In the genomic region with DNA sequence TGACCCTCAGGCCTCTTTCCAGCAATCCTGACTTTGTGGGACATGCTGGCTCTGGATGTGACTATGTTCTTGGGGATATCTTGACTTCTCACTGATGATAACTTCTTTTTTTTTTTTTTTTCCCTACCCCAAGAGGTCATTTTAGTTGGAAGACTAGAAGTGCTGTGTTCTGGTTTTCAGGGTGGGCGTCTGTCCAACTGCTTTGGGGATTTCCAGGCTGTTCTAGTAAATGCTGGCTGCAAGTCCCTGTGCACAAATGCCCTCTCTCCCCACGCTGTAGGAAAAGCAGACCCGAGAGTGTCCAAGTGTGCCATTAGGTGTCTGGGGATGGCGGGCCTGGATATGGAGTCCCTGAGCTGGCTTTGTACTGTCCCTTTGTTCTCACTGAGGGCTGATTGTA, we compare ENCODE assay signal across 16 mouse cellular contexts. TPM values are rescaled to one million over a fixed set of nuclear protein-coding genes. Genes with fewer than 3 reads are reported as not detected.
DNase-seq lines count a peak whose midpoint lies in the region; ATAC-seq and TF ChIP-seq lines count a peak whose summit lies in the region.
"Had no signal": no experiment of that assay in that cellular context is flagged by ENCODE, and none has a peak within 500 bp of the region (broad histone marks: within the 10 kb centered on the region; RNA-seq: fewer than 3 reads in every experiment).

No protein-coding gene starts in this region.

- peaks cover 40% of the 10 kb centered on the region for H3K27me3 ChIP-seq in heart, embryonic 11.5 days (ENCODE audit: control insufficient read depth, insufficient read depth, low read length)
- peaks cover 11% of the 10 kb centered on the region; the same call in 1 of the 2 replicates for H3K27me3 ChIP-seq in lung, postnatal 0 days (replicated peaks; ENCODE audit: insufficient read depth, low read length)
- H3K27me3 ChIP-seq in intestine, embryonic 16.5 days (replicated peaks; ENCODE audit: control insufficient read depth, insufficient read depth, low read length): no peaks in the 10 kb centered on the region; the same call in 1 of the 2 replicates

- no peak overlapping the region for H3K4me2 ChIP-seq in heart, embryonic 11.5 days
- peak overlapping the region; percentile 69; the same call in 1 of the 2 replicates for H3K4me2 ChIP-seq in lung, postnatal 0 days (replicated peaks; ENCODE audit: low read depth, low read length)
- H3K4me2 ChIP-seq in intestine, embryonic 16.5 days (ENCODE audit: low read depth, low read length): 0 out of 2 replicates have a peak overlapping the region, but pooled peaks have one; percentile 17
- H3K4me2 ChIP-seq: hindbrain, embryonic 15.5 days; liver, embryonic 13.5 days; midbrain, embryonic 12.5 days had no signal

- no peak for TF ChIP-seq CTCF in lung, postnatal 0 days (IDR thresholded peaks at IDR 0.05)

- no peak for ATAC-seq in heart, embryonic 11.5 days (replicated peaks; ENCODE audit: insufficient number of reproducible peaks, low FRiP score, low TSS enrichment)
- ATAC-seq in lung, postnatal 0 days: no peak
- no peak for ATAC-seq in intestine, embryonic 16.5 days

- 76% methylated on average over 4 of the region's 4 CpGs for WGBS in heart, embryonic 11.5 days (ENCODE audit: insufficient replicate concordance)
- 69% methylated on average over 4 of the region's 4 CpGs for WGBS in lung, postnatal 0 days
- WGBS in intestine, embryonic 16.5 days: 79% methylated on average over 4 of the region's 4 CpGs

- no peak overlapping the region for H3K4me3 ChIP-seq in heart, embryonic 11.5 days (ENCODE audit: low read depth, low read length)
- no peak overlapping the region for H3K4me3 ChIP-seq in lung, postnatal 0 days (ENCODE audit: low read depth, low read length)
- peak overlapping the region; percentile 29 for H3K4me3 ChIP-seq in brown adipose tissue, adult 24 weeks (ENCODE audit: insufficient read depth, low read depth, low read length)
- H3K4me3 ChIP-seq in intestine, embryonic 16.5 days (ENCODE audit: low read length): peak overlapping the region; percentile 13
- H3K4me3 ChIP-seq: hindbrain, embryonic 15.5 days; left cerebral cortex, adult 2 months; liver, embryonic 13.5 days; midbrain, embryonic 12.5 days had no signal

- peak; percentile 66 to 70 for DNase-seq in heart, adult 18-20 months
- no peak for DNase-seq in lung, postnatal 0 days (ENCODE audit: low spot score)
- no peak for DNase-seq in lung, postnatal 25 days (ENCODE audit: low spot score)
- no peak for DNase-seq in layer of hippocampus, adult 11-12 months (ENCODE audit: low spot score)
- DNase-seq in layer of hippocampus, adult 9-11 months: no peak
- DNase-seq: cerebellum, adult 11 months; embryo, embryonic 11 days; liver, embryonic 13.5 days; thymus, postnatal 36 days had no signal

- no peak for TF ChIP-seq EP300 in lung, postnatal 0 days (IDR thresholded peaks at IDR 0.05)

- peaks cover 6% of the 10 kb centered on the region for H3K4me1 ChIP-seq in heart, embryonic 11.5 days (ENCODE audit: control insufficient read depth, insufficient read depth, low read length)
- H3K4me1 ChIP-seq in lung, postnatal 0 days (ENCODE audit: insufficient read depth, low read depth, low read length): peaks cover 22% of the 10 kb centered on the region
- H3K4me1 ChIP-seq in brown adipose tissue, adult 24 weeks (ENCODE audit: control insufficient read depth, insufficient read depth, insufficient read length, low read length): peaks cover 2% of the 10 kb centered on the region; the same call in 1 of the 2 replicates
- H3K4me1 ChIP-seq in intestine, embryonic 16.5 days (ENCODE audit: control insufficient read depth, insufficient read depth, low read length): peaks cover 43% of the 10 kb centered on the region

- no peaks in the 10 kb centered on the region for H3K9me3 ChIP-seq in heart, embryonic 11.5 days (replicated peaks; ENCODE audit: control insufficient read depth, low read length)
- H3K9me3 ChIP-seq in lung, postnatal 0 days (ENCODE audit: low read length): no peaks in the 10 kb centered on the region
- no peaks in the 10 kb centered on the region for H3K9me3 ChIP-seq in intestine, embryonic 16.5 days (ENCODE audit: control insufficient read depth, low read length)
- H3K9me3 ChIP-seq: hindbrain, embryonic 15.5 days; liver, embryonic 13.5 days; midbrain, embryonic 12.5 days had no signal

- no peak overlapping the region for H3K9ac ChIP-seq in heart, embryonic 11.5 days (ENCODE audit: low read depth, low read length)
- no peak overlapping the region for H3K9ac ChIP-seq in lung, postnatal 0 days (replicated peaks; ENCODE audit: low read depth)
- H3K9ac ChIP-seq in intestine, embryonic 16.5 days (ENCODE audit: low read depth, low read length): peak overlapping the region; percentile 47; the same call in 1 of the 2 replicates
- H3K9ac ChIP-seq: hindbrain, embryonic 15.5 days; liver, embryonic 13.5 days; midbrain, embryonic 12.5 days had no signal

- no peak overlapping the region for H3K27ac ChIP-seq in heart, embryonic 11.5 days (ENCODE audit: low read depth, low read length)
- H3K27ac ChIP-seq in lung, postnatal 0 days (ENCODE audit: low read length): no peak overlapping the region
- peak overlapping the region; percentile 53 for H3K27ac ChIP-seq in brown adipose tissue, adult 24 weeks (replicated peaks; ENCODE audit: low read depth, low read length)
- no peak overlapping the region for H3K27ac ChIP-seq in intestine, embryonic 16.5 days (ENCODE audit: low read length)
- H3K27ac ChIP-seq: hindbrain, embryonic 15.5 days; left cerebral cortex, adult 2 months; liver, embryonic 13.5 days; midbrain, embryonic 12.5 days had no signal

- no peaks in the 10 kb centered on the region for H3K36me3 ChIP-seq in heart, embryonic 11.5 days (ENCODE audit: control insufficient read depth, insufficient read depth, low read length)
- no peaks in the 10 kb centered on the region for H3K36me3 ChIP-seq in lung, postnatal 0 days (ENCODE audit: insufficient read depth, low read length)
- H3K36me3 ChIP-seq in intestine, embryonic 16.5 days (ENCODE audit: control insufficient read depth, insufficient read depth, low read length): 0 out of 2 replicates have a peak, but pooled peaks cover 3% of the 10 kb centered on the region
- H3K36me3 ChIP-seq: hindbrain, embryonic 15.5 days; liver, embryonic 13.5 days; midbrain, embryonic 12.5 days had no signal

RNA-seq across cellular contexts. Expression of a gene that starts 2.6 kb away (rescaled TPM):
- 1 to 10 TPM; 4.8 to 6.9 TPM for total RNA-seq in heart, adult 18-20 months (2021)
- polyA plus RNA-seq in heart, embryonic 11.5 days (2014; fragmentation: Nextera tagmentation; extraction: Ambion mirVana): 3.2 and 3.9 TPM in 2 replicates
- polyA plus RNA-seq in lung, postnatal 0 days (2015; fragmentation: Nextera tagmentation; extraction: Ambion mirVana): 36.0 and 36.4 TPM in 2 replicates
- 2.3 and 4.2 TPM in 2 replicates for polyA plus RNA-seq in brown adipose tissue, adult 24 weeks (2012; ENCODE audit: insufficient read depth, insufficient read length, missing spikeins)
- polyA plus RNA-seq in intestine, embryonic 16.5 days (2015; fragmentation: Nextera tagmentation; extraction: Ambion mirVana): 55.5 and 55.6 TPM in 2 replicates
- polyA plus RNA-seq: C2C12 had no signal

Comparison
In these comparisons a context has a peak if more than half of its experiments do, and no peak if none do; other contexts are left out.
1. DNase-seq: peak in heart, adult 18-20 months (2 of 2); none in lung, postnatal 0 days (single experiment), lung, postnatal 25 days (single experiment), layer of hippocampus, adult 11-12 months (single experiment) and layer of hippocampus, adult 9-11 months (single experiment).
2. H3K4me3 ChIP-seq: peak in brown adipose tissue, adult 24 weeks (single experiment) and intestine, embryonic 16.5 days (single experiment); none in heart, embryonic 11.5 days (single experiment) and lung, postnatal 0 days (single experiment).